Mouse (Mus musculus) embryonic facial prominence, embryonic 10.5 days (tissue): ENCODE data around the gene Siglec1. TPM values are rescaled to one million over a fixed set of nuclear protein-coding genes. Genes with fewer than 3 reads are reported as not detected.

ENCODE experiments used
- DNase-seq: peaks from one replicate; pipeline ENCODE4 v3.0.0-alpha.2; 2017; ENCODE audit warnings: low spot score
- H3K27ac ChIP-seq: fragments of 300-500 bp; sonication (generic); replicated peaks from 2 replicates; pipeline ENCODE4 v1.5.1; 2016; ENCODE audit warnings: mild to moderate bottlenecking
- H3K27me3 ChIP-seq: fragments of 300-500 bp; sonication (generic); replicated peaks from 2 replicates; pipeline ENCODE4 v1.6.1; 2016; ENCODE audit warnings: low read depth, mild to moderate bottlenecking; ENCODE audit not compliant: poor library complexity, severe bottlenecking
- H3K36me3 ChIP-seq: fragments of 300-500 bp; sonication (generic); replicated peaks from 2 replicates; pipeline ENCODE4 v1.6.1; 2016; ENCODE audit warnings: mild to moderate bottlenecking, moderate library complexity
- H3K4me1 ChIP-seq: fragments of 300-500 bp; sonication (generic); 2 replicates; pipeline ENCODE4 v1.6.1; 2016
- H3K4me3 ChIP-seq: fragments of 300-500 bp; sonication (generic); 2 replicates; pipeline ENCODE4 v1.5.1; 2016; ENCODE audit warnings: mild to moderate bottlenecking, moderate library complexity
- H3K9me3 ChIP-seq: fragments of 300-500 bp; sonication (generic); 2 replicates; pipeline ENCODE4 v1.6.1; 2016; ENCODE audit warnings: mild to moderate bottlenecking
- WGBS: fragments of 180-500 bp; shearing (Covaris S2); methylation state at CpG from one replicate; pipeline ENCODE4 v1.1.7; 2016; 5-methylcytosine and 5-hydroxymethylcytosine counted together
- polyA plus RNA-seq: library from polyadenylated mRNA; unstranded; fragments of >200 nt; fragmentation: Nextera tagmentation; extraction: Ambion mirVana; gene quantifications from 2 replicates; pipeline ENCODE4 v1.2.1, GENCODE M21; 2016

Siglec1 gene
- polyA plus RNA-seq, 1 experiment from 2014 or later, result 0.16 TPM

DNA sequence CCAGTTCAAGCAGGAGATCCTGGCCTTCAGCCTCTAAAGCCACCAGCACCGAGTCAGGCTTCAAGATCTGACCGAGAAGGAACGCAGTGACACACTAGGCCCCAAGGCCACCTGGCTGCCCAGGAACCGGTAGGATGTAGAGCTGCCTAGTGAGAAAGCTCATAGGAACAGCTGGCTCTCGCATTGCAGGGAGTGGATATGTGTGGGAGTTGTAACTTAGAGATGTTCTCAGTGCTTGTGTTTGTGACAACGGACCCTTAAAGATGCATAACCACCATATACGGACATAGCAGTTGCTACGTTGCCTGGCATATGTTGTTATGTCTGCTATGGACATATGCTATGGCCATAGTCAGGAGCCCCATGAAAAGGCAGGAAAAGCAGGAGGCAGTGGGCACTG lies 27.9 kb downstream of the Siglec1 start:
- Histone ChIP-seq H3K27me3 (peaks cover 79% of the 10 kb centered on the region), H3K36me3 (no peaks in the 10 kb centered on the region), H3K4me1 (peaks cover 69% of the 10 kb centered on the region), H3K4me3 (no peak overlapping the region), H3K27ac (no peak overlapping the region), H3K9me3 (no peaks in the 10 kb centered on the region)
- 91% methylated on average over 8 of the region's 8 CpGs for WGBS
- no peak for DNase-seq

DNA sequence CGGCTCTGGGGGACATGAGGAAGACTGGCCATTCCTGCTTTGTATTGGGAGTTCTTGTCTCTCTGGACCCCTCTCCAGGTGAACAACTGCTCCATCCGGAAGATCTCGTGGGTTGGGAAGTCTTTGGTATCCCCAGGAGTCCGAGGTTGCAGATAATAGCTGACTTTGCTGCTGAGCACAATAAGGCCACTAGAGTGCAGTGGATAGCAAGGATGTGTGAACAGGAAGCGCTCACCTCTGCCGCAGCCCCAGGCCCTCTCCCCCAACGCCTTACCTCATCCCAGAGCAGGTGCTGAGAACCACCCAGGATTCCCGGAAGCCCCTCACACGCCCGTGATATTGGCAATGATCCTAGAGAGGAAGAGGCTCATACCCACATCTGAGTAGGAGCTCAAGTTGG lies 30.4 kb downstream of the Siglec1 start:
- no peaks in the 10 kb centered on the region for H3K36me3 ChIP-seq
- 5% methylated on average over 10 of the region's 10 CpGs for WGBS
- DNase-seq, result peak; percentile 70
- H3K27ac ChIP-seq, result no peak overlapping the region
- H3K9me3 ChIP-seq, result no peaks in the 10 kb centered on the region
- peak overlapping the region; percentile 53 for H3K4me3 ChIP-seq
- peaks cover 79% of the 10 kb centered on the region for H3K27me3 ChIP-seq
- H3K4me1 ChIP-seq, result peaks cover 55% of the 10 kb centered on the region

DNA sequence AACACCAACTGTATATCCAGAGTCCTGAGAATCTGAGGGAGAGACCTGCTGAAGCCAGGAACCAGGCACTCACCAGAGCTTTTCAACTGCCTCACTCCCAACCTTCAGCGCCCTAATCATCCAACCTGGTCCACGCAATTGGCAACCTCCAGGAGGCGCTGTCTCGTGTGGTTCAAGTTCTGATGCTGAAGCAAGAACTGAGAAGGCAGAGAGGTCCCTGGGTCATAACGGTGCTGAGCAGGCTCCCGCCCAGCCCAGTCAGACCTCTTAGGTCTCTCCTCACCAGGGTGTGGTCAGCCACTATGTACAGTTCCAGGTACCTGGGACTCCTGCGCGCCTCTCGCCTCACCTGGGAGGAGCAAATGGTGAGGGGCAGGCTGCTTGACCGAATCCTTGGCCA lies 30.9 kb downstream of the Siglec1 start:
- H3K27me3 ChIP-seq, result peaks cover 81% of the 10 kb centered on the region

DNA sequence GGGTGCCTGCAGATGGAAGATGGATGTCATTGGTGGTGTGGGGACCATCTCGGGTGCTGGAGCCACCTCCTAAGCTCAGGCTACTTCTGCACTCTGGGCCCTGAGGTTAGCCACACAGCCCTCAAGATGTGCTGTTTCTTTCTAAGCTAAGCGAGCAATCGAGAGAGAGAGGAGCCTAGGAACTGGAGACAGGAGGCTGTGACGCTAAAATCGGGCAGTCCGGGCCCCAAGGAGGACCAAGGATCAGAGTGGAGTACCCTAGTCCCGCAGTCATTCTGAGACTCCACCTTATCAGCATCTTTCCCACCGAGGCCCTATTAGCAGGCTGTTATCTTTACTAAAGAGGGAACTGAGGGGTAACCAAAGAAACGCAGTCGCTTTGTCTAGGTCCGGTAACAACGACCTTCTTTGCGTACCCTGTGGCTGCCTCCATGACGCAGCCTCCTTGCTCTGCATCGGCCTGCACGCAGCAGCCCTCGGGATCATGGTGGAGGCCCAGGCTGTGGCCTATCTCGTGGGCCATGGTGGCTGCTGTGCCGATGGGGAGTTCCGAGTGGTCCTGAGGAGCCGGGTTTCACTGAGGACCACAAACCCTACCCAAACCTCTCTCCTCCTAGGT lies 31.8 kb downstream of the Siglec1 start:
- Histone ChIP-seq H3K4me3 (peak overlapping the region; percentile 53), H3K36me3 (no peaks in the 10 kb centered on the region), H3K9me3 (no peaks in the 10 kb centered on the region), H3K4me1 (peaks cover 41% of the 10 kb centered on the region), H3K27ac (no peak overlapping the region), H3K27me3 (peaks cover 88% of the 10 kb centered on the region)
- WGBS, result 1% methylated on average over 21 of the region's 21 CpGs
- peak; percentile 38 for DNase-seq

More for the DNA sequence above, 30.9 kb downstream of the Siglec1 start:
- Histone ChIP-seq H3K36me3 (no peaks in the 10 kb centered on the region), H3K4me3 (peak overlapping the region; percentile 53), H3K9me3 (no peaks in the 10 kb centered on the region), H3K27ac (no peak overlapping the region; the same call in 1 of the 2 replicates), H3K4me1 (peaks cover 50% of the 10 kb centered on the region)
- WGBS, result 3% methylated on average over 10 of the region's 10 CpGs
- DNase-seq, result peak; percentile 80

DNA sequence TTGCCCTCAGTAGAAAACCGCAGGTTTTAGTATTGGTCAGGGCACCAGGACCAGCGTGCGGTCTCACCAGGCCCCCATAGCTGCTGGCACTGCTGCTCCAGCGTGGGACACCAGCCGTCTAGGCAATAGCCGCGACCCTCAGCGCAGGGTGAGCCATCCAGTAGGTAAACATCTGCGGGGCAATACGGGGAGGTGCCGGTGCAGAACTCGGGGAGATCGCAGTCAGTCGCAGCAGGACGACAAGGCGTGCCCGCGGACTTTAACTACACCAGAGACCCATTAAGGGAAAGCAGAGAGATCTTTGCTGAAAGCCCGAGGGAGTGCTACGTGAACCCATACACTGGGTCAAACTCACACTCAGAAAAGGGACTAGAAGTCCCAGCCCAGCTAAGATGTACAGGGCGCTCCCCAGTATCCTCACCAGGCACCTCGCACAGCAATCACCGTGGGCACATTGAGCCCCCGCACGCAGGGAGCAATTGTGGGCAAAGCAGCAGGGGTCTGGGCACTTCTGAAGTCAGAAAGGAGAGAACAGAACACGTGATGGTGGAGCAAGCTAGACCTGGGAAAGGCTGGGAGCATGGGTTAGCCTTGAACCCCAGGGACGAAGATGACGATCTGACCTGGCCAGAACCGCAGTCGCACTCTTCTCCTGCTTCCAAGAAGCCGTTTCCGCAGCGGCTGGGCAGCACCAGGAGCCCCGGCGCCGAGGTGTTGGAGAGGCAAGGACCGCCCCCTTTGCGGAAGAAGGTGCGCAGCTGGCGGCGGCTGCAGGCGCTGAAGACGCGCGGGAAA lies 32.5 kb downstream of the Siglec1 start:
- WGBS, result 2% methylated on average over 45 of the region's 45 CpGs
- Histone ChIP-seq H3K27me3 (peaks cover 88% of the 10 kb centered on the region), H3K27ac (no peak overlapping the region; the same call in 1 of the 2 replicates), H3K9me3 (no peaks in the 10 kb centered on the region), H3K4me1 (peaks cover 37% of the 10 kb centered on the region), H3K36me3 (no peaks in the 10 kb centered on the region), H3K4me3 (peak overlapping the region; percentile 53)
- peak; percentile 68 for DNase-seq

DNA sequence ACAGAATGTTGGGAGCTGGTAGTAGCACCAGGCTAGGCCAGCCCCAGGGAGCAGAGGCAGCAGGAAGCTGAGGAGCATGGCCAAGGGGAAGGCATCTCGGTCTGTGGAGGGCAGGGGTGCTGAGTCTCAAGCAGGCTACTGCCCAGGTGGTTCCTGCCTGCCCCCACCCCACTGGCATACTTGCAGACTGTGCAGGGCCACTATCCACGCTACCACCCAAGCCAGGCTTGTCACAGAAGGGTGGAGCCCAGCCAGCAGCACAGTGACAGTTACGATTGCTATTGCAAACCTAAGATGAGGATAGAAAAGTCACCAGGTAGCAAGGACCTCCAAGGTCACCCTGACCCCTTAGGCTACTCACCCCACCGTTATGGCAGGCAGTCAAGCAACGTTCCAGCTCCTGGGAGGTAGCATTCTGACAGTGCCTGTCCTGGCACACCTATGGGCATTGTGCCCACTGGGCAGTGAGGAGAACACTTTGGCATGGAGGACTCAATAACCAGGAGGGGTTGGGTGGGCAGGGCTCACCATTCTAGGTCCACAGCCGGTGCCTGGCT lies 33.6 kb downstream of the Siglec1 start:
- Histone ChIP-seq H3K4me1 (peaks cover 37% of the 10 kb centered on the region), H3K4me3 (no peak overlapping the region), H3K9me3 (no peaks in the 10 kb centered on the region), H3K36me3 (no peaks in the 10 kb centered on the region), H3K27ac (no peak overlapping the region), H3K27me3 (peaks cover 80% of the 10 kb centered on the region)
- DNase-seq, result no peak
- 66% methylated on average over 6 of the region's 6 CpGs for WGBS

DNA sequence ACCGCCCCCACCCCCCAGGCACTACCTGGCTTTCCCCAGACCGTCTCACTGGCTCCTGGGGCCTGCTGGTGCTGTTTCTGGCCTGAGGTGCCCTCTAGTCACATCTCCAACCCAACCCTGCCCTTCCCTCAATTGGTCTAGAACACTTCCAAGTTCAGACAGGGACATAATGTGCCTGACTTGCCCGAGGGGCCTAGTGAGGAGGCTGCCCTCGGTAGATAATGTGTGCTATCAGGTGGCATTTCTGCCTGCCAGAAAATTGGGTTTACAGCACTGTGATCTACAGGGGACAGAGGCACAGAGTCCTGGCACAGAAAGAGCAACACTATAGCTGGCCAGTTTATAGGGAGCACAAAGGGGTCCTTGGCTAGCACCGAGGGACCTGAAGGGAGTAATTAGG lies 34.5 kb downstream of the Siglec1 start:
- Histone ChIP-seq H3K4me3 (no peak overlapping the region), H3K27ac (no peak overlapping the region), H3K4me1 (peaks cover 37% of the 10 kb centered on the region), H3K36me3 (no peaks in the 10 kb centered on the region), H3K9me3 (no peaks in the 10 kb centered on the region), H3K27me3 (peaks cover 74% of the 10 kb centered on the region)
- no peak for DNase-seq
- whole genome bisulfite sequencing, result 69% methylated on average over 5 of the region's 5 CpGs

DNA sequence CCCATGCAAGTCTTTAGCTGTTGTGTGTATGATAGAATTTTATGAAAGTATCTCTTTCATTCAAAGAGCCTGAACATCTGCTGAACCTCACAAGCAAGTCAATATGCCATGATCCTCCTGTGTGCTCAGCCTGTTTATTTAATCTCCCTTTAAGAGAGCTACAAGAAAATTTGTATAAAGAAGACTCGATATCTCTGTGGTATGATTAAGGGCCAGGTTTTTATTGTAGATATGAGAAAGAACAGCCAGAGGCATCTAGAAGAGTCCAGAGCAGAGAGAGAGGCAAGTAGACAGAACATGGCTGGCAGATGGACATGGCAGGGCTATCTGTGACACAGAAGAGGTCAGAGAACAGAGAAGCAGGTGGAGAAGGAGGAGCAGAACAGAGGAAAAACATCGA lies 40.5 kb downstream of the Siglec1 start:
- WGBS, result 80% methylated on average over 2 of the region's 2 CpGs

DNA sequence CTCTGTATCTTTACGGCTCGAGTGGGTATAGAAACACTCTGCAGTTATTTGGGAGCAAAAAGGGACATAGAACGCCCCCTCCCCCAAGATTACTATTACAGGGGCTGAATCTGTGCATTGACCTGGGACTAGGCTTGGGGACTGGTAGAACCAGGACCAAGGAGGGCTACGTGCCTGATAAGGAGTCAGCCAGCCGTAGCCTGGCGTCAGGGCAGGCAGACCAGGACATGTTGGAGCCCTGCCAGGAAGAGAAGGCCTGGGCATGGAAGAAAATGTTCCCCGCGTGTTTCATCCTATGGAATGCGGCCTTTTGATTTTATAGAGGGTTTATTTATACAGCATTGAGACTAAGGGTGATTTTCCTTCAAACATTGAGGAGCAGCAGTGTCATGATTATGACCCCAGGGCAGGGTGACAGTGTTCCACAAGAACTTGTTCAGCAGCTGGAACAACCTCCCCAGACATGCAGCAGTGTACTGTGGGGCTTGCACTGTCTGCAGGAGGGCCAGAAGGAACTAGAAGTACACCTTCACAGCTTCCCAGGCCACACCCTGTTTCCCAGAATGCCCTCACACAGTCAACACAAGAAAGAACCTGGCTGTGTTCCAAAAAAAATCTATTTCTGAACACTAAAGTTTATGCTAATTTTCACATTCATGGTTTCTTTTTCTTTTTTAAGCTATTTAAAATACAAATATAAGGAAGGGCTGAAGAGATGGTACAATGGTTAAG lies 41.4 kb downstream of the Siglec1 start:
- no peak overlapping the region for H3K4me3 ChIP-seq
- no peaks in the 10 kb centered on the region for H3K9me3 ChIP-seq
- DNase-seq, result no peak
- 84% methylated on average over 9 of the region's 9 CpGs for WGBS
- H3K27ac ChIP-seq, result no peak overlapping the region
- no peaks in the 10 kb centered on the region for H3K36me3 ChIP-seq
- H3K27me3 ChIP-seq, result peaks cover 56% of the 10 kb centered on the region
- H3K4me1 ChIP-seq, result peaks cover 32% of the 10 kb centered on the region

More for the DNA sequence above, 40.5 kb downstream of the Siglec1 start:
- Histone ChIP-seq H3K27ac (no peak overlapping the region), H3K36me3 (no peaks in the 10 kb centered on the region), H3K27me3 (peaks cover 56% of the 10 kb centered on the region), H3K9me3 (no peaks in the 10 kb centered on the region), H3K4me3 (no peak overlapping the region), H3K4me1 (peaks cover 23% of the 10 kb centered on the region)
- no peak for DNase-seq

DNA sequence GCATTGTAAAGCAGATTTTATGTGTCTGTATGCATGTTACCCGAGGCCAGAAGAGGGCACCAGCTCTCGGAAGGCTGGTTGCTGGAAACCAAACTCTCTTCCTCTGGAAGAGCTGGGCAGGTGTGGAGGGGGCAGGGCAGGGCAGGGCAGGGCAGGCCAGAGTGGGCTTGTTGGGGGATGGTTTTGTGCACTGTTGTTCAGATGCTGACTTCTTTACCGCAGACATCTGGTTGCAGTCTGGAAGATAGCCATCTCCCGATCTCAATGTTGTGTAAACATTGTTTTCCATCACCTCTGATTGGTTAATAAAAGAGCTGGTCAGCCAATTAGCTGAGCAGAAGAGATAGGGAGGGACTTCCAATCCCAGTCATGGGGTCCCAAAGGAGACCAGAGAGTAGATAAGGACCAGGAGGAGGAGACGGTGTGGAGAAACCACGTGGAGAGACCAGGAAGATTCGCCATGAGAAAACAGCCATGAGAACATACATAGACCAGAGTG lies 42.2 kb downstream of the Siglec1 start:
- WGBS, result 8% methylated on average over 7 of the region's 7 CpGs
- H3K27ac ChIP-seq, result no peak overlapping the region
- H3K27me3 ChIP-seq, result peaks cover 62% of the 10 kb centered on the region
- H3K4me1 ChIP-seq, result peaks cover 35% of the 10 kb centered on the region
- H3K4me3 ChIP-seq, result peak overlapping the region; percentile 38
- no peaks in the 10 kb centered on the region for H3K9me3 ChIP-seq
- peak; percentile 40 for DNase-seq
- H3K36me3 ChIP-seq, result no peaks in the 10 kb centered on the region

DNA sequence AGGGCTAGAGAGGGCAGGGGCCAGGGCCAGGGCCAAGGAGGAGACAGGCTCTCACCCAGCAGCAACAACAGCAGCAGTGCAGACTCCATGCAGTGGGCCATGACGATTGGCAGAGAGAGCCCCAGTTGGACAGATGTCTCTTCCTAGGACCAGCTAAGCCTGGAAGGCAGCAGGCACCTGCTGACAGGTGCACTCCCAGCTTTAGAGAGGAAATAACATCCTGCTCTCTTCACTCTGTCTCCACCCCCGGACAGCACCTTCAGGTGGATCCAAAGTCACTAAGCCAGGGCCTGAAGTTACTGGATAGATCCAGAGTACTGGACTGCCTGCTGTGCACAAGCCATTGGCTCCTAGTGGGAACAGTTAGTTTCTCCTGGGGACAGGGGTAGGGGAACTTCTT lies 43.6 kb downstream of the Siglec1 start, which contains the start of gene Gfra4:
Gene Gfra4 (minus strand): TSS at position 101 of the 400 bp plus-strand sequence.
- no peak for DNase-seq
- H3K4me1 ChIP-seq, result peaks cover 35% of the 10 kb centered on the region
- H3K4me3 ChIP-seq, result peak within 1 kb of the TSS; percentile 79; the same call in 1 of the 2 replicates
- no peaks in the 10 kb centered on the region for H3K36me3 ChIP-seq
- peaks cover 76% of the 10 kb centered on the region for H3K27me3 ChIP-seq
- H3K9me3 ChIP-seq, result no peaks in the 10 kb centered on the region
- H3K27ac ChIP-seq, result no peak within 1 kb of the TSS
- whole genome bisulfite sequencing, result 63% methylated on average over 2 of the region's 2 CpGs
